Mouse (Mus musculus) urinary bladder, postnatal 0 days (tissue): ENCODE measurements around the gene Kbtbd3. TPM values are rescaled to one million over a fixed set of nuclear protein-coding genes. Genes with fewer than 3 reads are reported as not detected.

ENCODE experiments used
- microRNA-seq: library from miRNA; unstranded; fragments of <30 nt; microRNA quantifications from one replicate; pipeline ENCODE4, GENCODE M21; 2016
- polyA plus RNA-seq: library from polyadenylated mRNA; unstranded; fragments of >200 nt; fragmentation: Nextera tagmentation; extraction: Ambion mirVana; gene quantifications from 2 replicates; pipeline ENCODE4 v1.2.1, GENCODE M21; 2015

Kbtbd3 gene
- 6.3 and 7.8 TPM in 2 replicates for polyA plus RNA-seq

DNA sequence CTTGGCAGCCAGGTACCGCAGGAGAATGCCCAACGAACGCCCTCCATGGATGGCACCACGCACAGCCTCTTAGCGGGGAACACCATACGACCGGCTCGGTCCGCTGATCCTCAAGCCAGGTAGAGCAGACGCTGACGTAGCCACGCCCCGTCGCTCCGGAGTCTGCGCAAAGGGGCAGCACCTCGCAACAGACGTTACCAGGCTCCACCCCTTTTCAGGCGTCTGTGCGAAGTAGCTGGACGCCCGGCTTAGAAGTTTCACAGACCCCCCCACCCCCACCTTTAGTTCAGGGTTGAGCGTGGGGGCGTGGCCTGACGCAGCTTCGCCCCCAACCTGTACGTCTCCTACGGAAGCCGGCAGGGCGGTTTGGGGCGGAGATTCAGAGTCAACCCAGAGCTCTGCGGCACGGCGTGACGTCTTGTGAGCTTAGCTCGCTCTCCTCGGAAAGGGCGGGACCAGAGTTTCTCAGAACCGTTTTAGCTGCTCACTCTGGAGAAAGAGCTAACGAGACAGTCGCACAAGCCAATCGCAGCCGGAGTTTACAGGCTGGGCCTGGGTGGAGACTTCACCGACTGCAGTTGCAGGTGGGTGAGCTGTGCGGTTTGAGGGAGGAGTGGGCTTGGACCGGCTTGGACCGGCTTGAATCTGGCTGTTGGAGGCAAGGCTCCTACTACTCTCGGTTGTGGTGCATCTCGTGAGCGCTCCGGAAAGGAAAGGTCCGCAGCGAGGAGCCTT is at the start of gene Kbtbd3, which contains the start of gene Aasdhppt:
Gene Kbtbd3 (plus strand): TSS at position 483 of the 735 bp plus-strand sequence.
Gene Aasdhppt (minus strand): TSS at position 121 of the 735 bp plus-strand sequence.

DNA sequence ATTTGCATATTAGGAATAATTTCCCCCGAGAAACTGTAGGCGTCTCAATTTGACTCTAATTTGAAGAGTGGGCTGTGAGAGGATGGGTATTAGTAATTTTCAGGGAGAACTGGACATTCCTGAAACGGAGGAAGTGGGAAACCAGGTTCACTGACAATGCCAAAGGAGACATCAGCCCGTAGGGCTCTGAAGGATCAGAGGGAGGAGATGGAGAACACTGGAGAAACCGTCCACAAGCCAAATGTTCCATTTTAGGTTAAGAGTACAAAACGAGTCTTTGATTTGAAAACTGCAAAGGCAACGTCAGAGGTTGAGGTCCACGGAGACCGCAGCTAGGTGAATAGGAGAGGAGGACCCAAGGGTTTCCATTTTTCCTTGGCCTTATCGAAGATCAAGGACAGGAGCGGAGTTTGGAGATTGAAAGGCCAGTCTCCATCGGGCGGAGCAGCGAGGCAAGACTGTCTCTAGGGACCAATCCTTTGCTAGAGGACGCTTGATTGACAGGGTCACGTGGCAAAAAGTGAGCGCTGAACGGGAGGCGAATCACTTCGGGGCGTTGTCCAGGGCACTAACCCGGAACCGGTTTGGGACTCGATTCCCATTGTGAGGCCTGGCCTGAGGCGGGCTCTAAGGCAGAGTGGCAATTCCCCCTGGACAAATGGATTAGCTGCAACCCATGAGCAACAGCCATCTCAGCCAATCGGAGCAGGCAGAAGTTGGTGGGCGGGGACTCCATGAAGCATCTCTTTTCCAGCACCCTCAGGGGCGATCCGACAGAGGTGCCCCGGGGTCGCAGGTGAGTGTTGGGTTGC is 66.4 kb downstream of the Kbtbd3 start, which contains the start of gene Msantd4:
Gene Msantd4 (plus strand): TSS at position 735 of the 812 bp plus-strand sequence.

Small RNA genes lying within 50 kb of the gene (microRNA-seq; reads per million reads assigned to microRNA genes)
- not detected for gene Gm22195
- not detected for gene Gm23992

Other genes with a start within 250 kb of the Kbtbd3 start
- 23.8 and 29.8 TPM in 2 replicates for gene Aasdhppt, start 362 bp upstream of the Kbtbd3 start, polyA plus RNA-seq
- gene Msantd4, start 66.7 kb downstream of the Kbtbd3 start, polyA plus RNA-seq: 22.7 and 26.7 TPM in 2 replicates